Mouse (Mus musculus): ENCODE data around the gene Ate1. TPM values are rescaled to one million over a fixed set of nuclear protein-coding genes. Genes with fewer than 3 reads are reported as not detected.

Gene Ate1
- polyA plus RNA-seq (2012; rRNA removed) = 7.3 and 10.6 TPM in 2 replicates

GRCm38 (mm10) chr7:130520049-130520425 lies at the start of gene Ate1:
Gene Ate1, minus strand, starts transcription at chr7:130520369.
- peak within 1 kb of the TSS; percentile 97 for H3K27ac ChIP-seq (ENCODE audit: insufficient read depth, low read depth, low read length)
- peak within 1 kb of the TSS; percentile 87 for H3K4me3 ChIP-seq (ENCODE audit: insufficient read depth, low read depth, low read length)
- DNase-seq = no peak
- H3K36me3 ChIP-seq (ENCODE audit: control insufficient read depth, insufficient read depth, low read length) = no peaks in the 10 kb centered on the region
- 5% methylated on average over 20 of the region's 20 CpGs for WGBS
- H3K4me1 ChIP-seq (ENCODE audit: control insufficient read depth, insufficient read depth, low read length) = peaks cover 18% of the 10 kb centered on the region; the same call in 1 of the 2 replicates
- TF ChIP-seq CTCF (conservative IDR thresholded peaks at IDR 0.05; ENCODE audit: insufficient read depth, insufficient read length, low read depth, low read length) (no peak), POLR2A (IDR thresholded peaks at IDR 0.05; ENCODE audit: low read depth, low read length) (no peak)
- no peaks in the 10 kb centered on the region for H3K27me3 ChIP-seq (replicated peaks; ENCODE audit: control insufficient read depth, insufficient read depth, low read length)

DNA sequence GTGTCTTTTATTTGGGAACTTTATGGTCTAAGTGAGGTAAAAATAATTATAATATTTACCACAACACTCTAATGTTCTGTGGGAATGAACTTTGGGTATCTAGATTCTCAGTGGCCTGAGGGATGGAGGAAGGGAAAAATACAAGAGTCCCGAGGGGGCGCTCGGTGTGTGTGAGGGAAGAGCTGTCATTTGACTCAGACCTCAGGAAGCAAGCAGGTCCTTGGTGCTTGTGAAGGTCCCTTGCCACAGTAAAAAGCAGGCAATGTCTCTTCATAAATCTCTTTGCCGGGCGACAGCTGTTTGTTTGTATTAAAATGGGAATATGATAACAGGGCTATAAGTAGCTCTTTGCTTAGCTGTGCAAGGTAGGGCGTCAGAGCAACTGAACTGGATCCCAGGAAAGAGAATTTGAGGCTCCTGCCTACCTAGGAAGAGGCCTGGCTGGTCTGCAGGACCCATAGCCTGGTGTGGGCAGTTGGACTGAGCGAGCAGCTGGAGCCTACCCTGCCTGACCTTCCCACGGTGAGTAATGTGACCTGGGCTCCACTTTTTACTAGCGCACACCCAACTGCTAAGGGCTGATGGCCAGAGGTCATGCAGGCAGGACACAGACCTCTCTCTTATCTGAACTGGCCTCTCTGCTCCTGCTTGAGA lies 48.7 kb upstream of the Ate1 start:
- Histone ChIP-seq H3K27me3 (replicated peaks; ENCODE audit: control insufficient read depth, insufficient read depth, low read length) (no peaks in the 10 kb centered on the region), H3K4me3 (ENCODE audit: insufficient read depth, low read depth, low read length) (no peak overlapping the region), H3K4me1 (ENCODE audit: control insufficient read depth, insufficient read depth, low read length) (peaks cover 20% of the 10 kb centered on the region), H3K36me3 (ENCODE audit: control insufficient read depth, insufficient read depth, low read length) (no peaks in the 10 kb centered on the region), H3K27ac (ENCODE audit: insufficient read depth, low read depth, low read length) (0 out of 2 replicates have a peak overlapping the region, but pooled peaks have one; percentile 32)
- DNase-seq = no peak
- no peak for TF ChIP-seq CTCF (conservative IDR thresholded peaks at IDR 0.05; ENCODE audit: insufficient read depth, insufficient read length, low read depth, low read length)
- TF ChIP-seq POLR2A (IDR thresholded peaks at IDR 0.05; ENCODE audit: low read depth, low read length) = no peak
- WGBS = 51% methylated on average over 9 of the region's 9 CpGs

DNA sequence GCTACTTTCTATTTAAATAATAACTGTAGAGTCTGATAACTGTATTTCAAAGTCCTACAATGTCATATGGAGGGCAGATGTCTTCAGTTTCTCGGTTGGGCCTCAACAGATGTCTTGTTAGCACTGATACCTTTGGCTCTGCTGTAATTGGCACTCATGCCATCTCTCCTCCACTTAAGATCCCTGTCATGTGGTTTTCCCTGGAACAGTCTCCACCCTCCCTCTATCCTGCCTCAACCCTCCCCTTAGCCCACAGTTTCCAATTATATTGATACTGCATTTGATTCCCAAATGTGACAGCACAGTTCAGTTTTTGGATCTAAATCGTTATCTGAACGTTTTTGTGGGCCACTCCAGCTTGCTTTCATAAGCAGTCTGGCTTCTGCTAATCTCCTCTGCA lies 44.4 kb upstream of the Ate1 start:
- DNase-seq = no peak

DNA sequence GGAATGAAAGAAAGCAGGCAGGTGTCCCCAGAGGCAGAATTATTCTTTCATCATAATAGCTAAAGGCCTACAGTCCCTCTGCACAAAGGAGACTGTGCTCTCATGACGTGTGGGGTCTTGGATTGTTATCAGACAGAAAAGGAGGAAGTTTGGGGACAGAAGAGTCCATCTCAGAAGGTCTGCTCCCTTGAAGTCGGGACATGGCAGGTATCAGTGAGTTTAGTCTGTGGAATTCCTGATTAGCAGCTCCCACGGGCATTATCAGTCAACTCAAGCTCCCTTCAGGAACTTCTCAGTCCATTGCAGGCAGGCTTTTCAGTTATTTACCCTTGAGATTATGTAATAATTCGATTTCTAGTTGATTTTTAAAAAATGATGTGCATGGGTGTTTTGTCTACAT lies 43.7 kb upstream of the Ate1 start:
- 0 out of 2 replicates have a peak, but pooled peaks cover under 1% of the 10 kb centered on the region for H3K4me1 ChIP-seq (ENCODE audit: control insufficient read depth, insufficient read depth, low read length)
- no peak overlapping the region for H3K27ac ChIP-seq (ENCODE audit: insufficient read depth, low read depth, low read length)
- WGBS = 70% methylated on average over 4 of the region's 4 CpGs
- H3K27me3 ChIP-seq (replicated peaks; ENCODE audit: control insufficient read depth, insufficient read depth, low read length) = no peaks in the 10 kb centered on the region
- H3K36me3 ChIP-seq (ENCODE audit: control insufficient read depth, insufficient read depth, low read length) = no peaks in the 10 kb centered on the region
- DNase-seq = no peak
- TF ChIP-seq POLR2A (IDR thresholded peaks at IDR 0.05; ENCODE audit: low read depth, low read length) = no peak
- TF ChIP-seq CTCF (conservative IDR thresholded peaks at IDR 0.05; ENCODE audit: insufficient read depth, insufficient read length, low read depth, low read length) = no peak
- H3K4me3 ChIP-seq (ENCODE audit: insufficient read depth, low read depth, low read length) = no peak overlapping the region

More for the DNA sequence above, 44.4 kb upstream of the Ate1 start:
- Histone ChIP-seq H3K4me1 (ENCODE audit: control insufficient read depth, insufficient read depth, low read length) (peaks cover 5% of the 10 kb centered on the region; the same call in 1 of the 2 replicates), H3K4me3 (ENCODE audit: insufficient read depth, low read depth, low read length) (no peak overlapping the region), H3K27ac (ENCODE audit: insufficient read depth, low read depth, low read length) (no peak overlapping the region), H3K36me3 (ENCODE audit: control insufficient read depth, insufficient read depth, low read length) (no peaks in the 10 kb centered on the region), H3K27me3 (replicated peaks; ENCODE audit: control insufficient read depth, insufficient read depth, low read length) (no peaks in the 10 kb centered on the region)
- TF ChIP-seq CTCF (conservative IDR thresholded peaks at IDR 0.05; ENCODE audit: insufficient read depth, insufficient read length, low read depth, low read length) (no peak), POLR2A (IDR thresholded peaks at IDR 0.05; ENCODE audit: low read depth, low read length) (no peak)
- 82% methylated on average over 3 of the region's 3 CpGs for WGBS

DNA sequence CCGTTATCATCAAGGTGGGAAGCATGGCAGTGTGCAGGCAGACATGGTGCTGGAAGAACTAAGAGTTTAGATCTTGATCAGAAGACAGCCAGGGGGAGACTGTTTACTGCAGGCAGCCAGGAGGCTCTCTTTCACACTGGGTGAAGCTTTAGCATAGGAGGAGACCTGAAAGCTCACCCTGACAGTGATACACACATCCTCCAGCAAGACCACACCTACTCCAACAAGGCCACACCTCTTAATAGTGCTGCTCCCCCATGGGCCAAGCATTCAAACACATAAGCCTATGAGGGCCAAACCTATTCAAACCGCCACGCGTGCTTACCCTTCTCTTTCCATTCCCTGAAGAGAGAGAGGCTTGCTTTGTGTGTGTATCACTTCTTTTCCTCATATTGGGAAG lies 43.1 kb upstream of the Ate1 start:
- TF ChIP-seq CTCF (conservative IDR thresholded peaks at IDR 0.05; ENCODE audit: insufficient read depth, insufficient read length, low read depth, low read length) = no peak
- TF ChIP-seq POLR2A (IDR thresholded peaks at IDR 0.05; ENCODE audit: low read depth, low read length) = no peak
- Histone ChIP-seq H3K36me3 (ENCODE audit: control insufficient read depth, insufficient read depth, low read length) (no peaks in the 10 kb centered on the region), H3K4me1 (ENCODE audit: control insufficient read depth, insufficient read depth, low read length) (no peaks in the 10 kb centered on the region; the same call in 1 of the 2 replicates), H3K27me3 (replicated peaks; ENCODE audit: control insufficient read depth, insufficient read depth, low read length) (no peaks in the 10 kb centered on the region), H3K4me3 (ENCODE audit: insufficient read depth, low read depth, low read length) (no peak overlapping the region), H3K27ac (ENCODE audit: insufficient read depth, low read depth, low read length) (no peak overlapping the region)
- 94% methylated on average over 4 of the region's 4 CpGs for WGBS
- no peak for DNase-seq

DNA sequence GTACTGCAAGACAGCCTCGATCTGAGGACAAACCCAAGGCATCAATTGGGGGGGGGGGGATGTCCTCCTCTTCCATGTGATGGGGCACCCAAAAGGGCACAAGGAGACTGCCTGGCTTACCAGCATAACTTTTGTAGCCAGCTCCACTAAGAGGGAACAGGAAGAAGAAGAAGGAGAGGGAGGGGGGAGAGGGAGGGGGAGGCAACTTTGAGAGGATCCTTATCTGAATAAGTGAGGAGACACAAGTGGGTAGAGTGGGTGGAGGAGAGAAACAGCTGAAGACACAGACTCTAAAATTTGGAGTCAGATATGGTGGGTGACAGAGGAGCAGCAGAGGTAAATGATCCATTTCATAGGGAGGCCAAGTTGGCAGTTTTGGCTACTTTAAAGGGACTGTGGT lies 40.8 kb upstream of the Ate1 start:
- TF ChIP-seq POLR2A (IDR thresholded peaks at IDR 0.05; ENCODE audit: low read depth, low read length) (no peak), CTCF (conservative IDR thresholded peaks at IDR 0.05; ENCODE audit: insufficient read depth, insufficient read length, low read depth, low read length) (no peak)
- 67% methylated on average over 1 of the region's 1 CpGs for WGBS
- no peak overlapping the region for H3K4me3 ChIP-seq (ENCODE audit: insufficient read depth, low read depth, low read length)
- no peak overlapping the region for H3K27ac ChIP-seq (ENCODE audit: insufficient read depth, low read depth, low read length)
- no peak for DNase-seq
- no peaks in the 10 kb centered on the region; the same call in 1 of the 2 replicates for H3K4me1 ChIP-seq (ENCODE audit: control insufficient read depth, insufficient read depth, low read length)
- no peaks in the 10 kb centered on the region for H3K27me3 ChIP-seq (replicated peaks; ENCODE audit: control insufficient read depth, insufficient read depth, low read length)
- no peaks in the 10 kb centered on the region for H3K36me3 ChIP-seq (ENCODE audit: control insufficient read depth, insufficient read depth, low read length)

- Histone ChIP-seq H3K4me3 (ENCODE audit: insufficient read depth, low read depth, low read length) (no peak overlapping the region), H3K4me1 (ENCODE audit: control insufficient read depth, insufficient read depth, low read length) (no peaks in the 10 kb centered on the region; the same call in 1 of the 2 replicates), H3K36me3 (ENCODE audit: control insufficient read depth, insufficient read depth, low read length) (no peaks in the 10 kb centered on the region), H3K27me3 (replicated peaks; ENCODE audit: control insufficient read depth, insufficient read depth, low read length) (no peaks in the 10 kb centered on the region), H3K27ac (ENCODE audit: insufficient read depth, low read depth, low read length) (no peak overlapping the region)
- TF ChIP-seq CTCF (conservative IDR thresholded peaks at IDR 0.05; ENCODE audit: insufficient read depth, insufficient read length, low read depth, low read length) (no peak), POLR2A (IDR thresholded peaks at IDR 0.05; ENCODE audit: low read depth, low read length) (no peak)
- 65% methylated on average over 4 of the region's 4 CpGs for WGBS
- no peak for DNase-seq
Observed at GRCm38 (mm10) chr7:130558592-130558991, 38.4 kb upstream of the Ate1 start.
